Comparison of ENCODE assay signal across 8 mouse cellular contexts in genomic region chr1:125435018-125435368, GRCm38 (mm10). TPM values are rescaled to one million over a fixed set of nuclear protein-coding genes. Genes with fewer than 3 reads are reported as not detected.
DNase-seq lines count a peak whose midpoint lies in the region; ATAC-seq lines count a peak whose summit lies in the region.

No protein-coding gene starts in this region.

- peak overlapping the region; percentile 88 for H3K4me3 ChIP-seq in kidney, embryonic 15.5 days (replicated peaks)
- H3K4me3 ChIP-seq in hindbrain, embryonic 12.5 days: peak overlapping the region; percentile 81
- H3K4me3 ChIP-seq in midbrain, embryonic 13.5 days (replicated peaks): peak overlapping the region; percentile 87

- no peak for ATAC-seq in kidney, embryonic 15.5 days (replicated peaks; ENCODE audit: low FRiP score)
- ATAC-seq in hindbrain, embryonic 12.5 days (ENCODE audit: low FRiP score): no peak
- ATAC-seq in midbrain, embryonic 13.5 days: no peak

- WGBS in kidney, embryonic 15.5 days: 0% methylated on average over 21 of the region's 23 CpGs
- 1% methylated on average over 20 of the region's 23 CpGs for WGBS in hindbrain, embryonic 12.5 days
- WGBS in midbrain, embryonic 13.5 days: under 1% methylated on average over 22 of the region's 23 CpGs

- peak overlapping the region; percentile 88 for H3K9ac ChIP-seq in kidney, embryonic 15.5 days
- peak overlapping the region; percentile 96 for H3K9ac ChIP-seq in hindbrain, embryonic 12.5 days
- H3K9ac ChIP-seq in midbrain, embryonic 13.5 days (replicated peaks): peak overlapping the region; percentile 95

- peaks cover 24% of the 10 kb centered on the region for H3K4me1 ChIP-seq in kidney, embryonic 15.5 days
- H3K4me1 ChIP-seq in hindbrain, embryonic 12.5 days: peaks cover 21% of the 10 kb centered on the region
- peaks cover 41% of the 10 kb centered on the region for H3K4me1 ChIP-seq in midbrain, embryonic 13.5 days (replicated peaks)

- H3K27me3 ChIP-seq in kidney, embryonic 15.5 days: no peaks in the 10 kb centered on the region
- no peaks in the 10 kb centered on the region for H3K27me3 ChIP-seq in hindbrain, embryonic 12.5 days
- H3K27me3 ChIP-seq in midbrain, embryonic 13.5 days: no peaks in the 10 kb centered on the region

- H3K4me2 ChIP-seq in kidney, embryonic 15.5 days: peak overlapping the region; percentile 59
- peak overlapping the region; percentile 63 for H3K4me2 ChIP-seq in hindbrain, embryonic 12.5 days (replicated peaks)
- H3K4me2 ChIP-seq in midbrain, embryonic 13.5 days (replicated peaks): peak overlapping the region; percentile 68

- no peaks in the 10 kb centered on the region for H3K9me3 ChIP-seq in kidney, embryonic 15.5 days (replicated peaks)
- no peaks in the 10 kb centered on the region for H3K9me3 ChIP-seq in hindbrain, embryonic 12.5 days (replicated peaks)
- no peaks in the 10 kb centered on the region for H3K9me3 ChIP-seq in midbrain, embryonic 13.5 days

- no peak for DNase-seq in kidney, postnatal 25 days
- peak; percentile 15 for DNase-seq in c-Kit-positive CD71-positive TER-119-positive erythroid progenitor cells, embryonic 14.5 days (ENCODE audit: low spot score)
- DNase-seq in adrenal gland, postnatal 36 days: no peak
- DNase-seq in thymus, postnatal 36 days: no peak
- DNase-seq in embryo, embryonic 9.5 days (ENCODE audit: extremely low spot score): no peak

- H3K27ac ChIP-seq in kidney, embryonic 15.5 days: peak overlapping the region; percentile 99
- peak overlapping the region; percentile 99 for H3K27ac ChIP-seq in hindbrain, embryonic 12.5 days
- H3K27ac ChIP-seq in midbrain, embryonic 13.5 days: peak overlapping the region; percentile 98

- no peaks in the 10 kb centered on the region for H3K36me3 ChIP-seq in kidney, embryonic 15.5 days
- no peaks in the 10 kb centered on the region for H3K36me3 ChIP-seq in hindbrain, embryonic 12.5 days
- no peaks in the 10 kb centered on the region for H3K36me3 ChIP-seq in midbrain, embryonic 13.5 days

RNA-seq across cellular contexts. Expression of gene Actr3, which starts 0.5 kb away (rescaled TPM):
- polyA plus RNA-seq in kidney, embryonic 15.5 days (2015; fragmentation: Nextera tagmentation; extraction: Ambion mirVana): 253 and 254 TPM in 2 replicates
- 249 and 266 TPM in 2 replicates for polyA plus RNA-seq in hindbrain, embryonic 12.5 days (2016; fragmentation: Nextera tagmentation; extraction: Ambion mirVana)
- 238 and 243 TPM in 2 replicates for polyA plus RNA-seq in midbrain, embryonic 13.5 days (2015; fragmentation: Nextera tagmentation; extraction: Ambion mirVana)
- 100 to 1,000 TPM; 143 to 176 TPM for total RNA-seq in adrenal gland, postnatal 36 days (2021)
